ENCODE assay signal across 9 mouse cellular contexts in the genomic region with DNA sequence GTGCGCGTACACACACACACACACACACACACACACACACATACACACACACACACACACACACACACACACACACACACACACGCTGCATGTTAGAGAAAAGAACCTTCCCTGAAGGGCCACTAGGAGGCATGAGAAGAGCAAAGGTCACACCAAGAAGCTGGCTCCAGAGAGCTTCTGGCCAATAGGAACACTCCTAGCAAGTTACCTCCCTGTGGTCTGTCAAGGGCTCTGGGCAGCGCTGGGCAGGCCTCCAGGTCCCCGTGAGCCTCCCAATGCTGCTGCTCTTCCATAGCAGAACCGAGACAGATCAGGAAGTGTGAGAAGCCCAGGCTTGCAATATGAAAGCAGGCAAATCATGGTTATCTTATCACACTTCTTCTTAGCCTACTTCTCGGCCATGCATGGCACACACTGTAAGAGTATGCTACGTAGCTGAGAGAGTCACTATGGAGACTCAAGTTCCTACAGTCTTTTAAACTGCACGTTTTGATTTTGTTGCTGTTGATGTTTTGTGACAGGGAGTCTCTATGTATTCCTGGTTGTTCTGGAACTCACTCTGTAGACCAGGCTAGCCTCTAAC. TPM values are rescaled to one million over a fixed set of nuclear protein-coding genes. Genes with fewer than 3 reads are reported as not detected.
DNase-seq lines count a peak whose midpoint lies in the region; ATAC-seq and TF ChIP-seq lines count a peak whose summit lies in the region.
"Had no signal": no experiment of that assay in that cellular context is flagged by ENCODE, and none has a peak within 500 bp of the region (broad histone marks: within the 10 kb centered on the region; RNA-seq: fewer than 3 reads in every experiment).

No protein-coding gene starts in this region.

- no peak for ATAC-seq in kidney, embryonic 16.5 days (ENCODE audit: low FRiP score, low TSS enrichment)
- peak; percentile 84 for ATAC-seq in heart, embryonic 15.5 days (replicated peaks; ENCODE audit: insufficient number of reproducible peaks, insufficient read depth, low FRiP score, low read depth)
- peak; percentile 84 for ATAC-seq in liver, embryonic 11.5 days (replicated peaks; ENCODE audit: low FRiP score)
- no peak for ATAC-seq in midbrain, embryonic 16.5 days
- ATAC-seq in hindbrain, embryonic 14.5 days (ENCODE audit: low FRiP score), result no peak

- TF ChIP-seq POLR2A in small intestine, adult 2 months (IDR thresholded peaks at IDR 0.05; ENCODE audit: low read depth, low read length), result no peak

- TF ChIP-seq CTCF in small intestine, adult 2 months (IDR thresholded peaks at IDR 0.05; ENCODE audit: extremely low read depth, insufficient read length, insufficient replicate concordance, low read depth, low read length), result peak; percentile 60; the same call in 1 of the 2 replicates

- H3K27ac ChIP-seq in kidney, embryonic 16.5 days (ENCODE audit: low read length), result no peak overlapping the region
- H3K27ac ChIP-seq in heart, embryonic 15.5 days, result no peak overlapping the region
- no peak overlapping the region; the same call in 1 of the 2 replicates for H3K27ac ChIP-seq in liver, embryonic 11.5 days (ENCODE audit: low read depth, low read length)
- peak overlapping the region; percentile 35 for H3K27ac ChIP-seq in small intestine, adult 2 months (ENCODE audit: insufficient read depth, low read depth, low read length)
- H3K27ac ChIP-seq in midbrain, embryonic 16.5 days (ENCODE audit: low read length), result no peak overlapping the region
- H3K27ac ChIP-seq in hindbrain, embryonic 14.5 days, result no peak overlapping the region

- H3K4me3 ChIP-seq in kidney, embryonic 16.5 days (ENCODE audit: low read length), result no peak overlapping the region
- no peak overlapping the region for H3K4me3 ChIP-seq in heart, embryonic 15.5 days
- no peak overlapping the region for H3K4me3 ChIP-seq in liver, embryonic 11.5 days (ENCODE audit: low read depth, low read length)
- no peak overlapping the region for H3K4me3 ChIP-seq in small intestine, adult 2 months (ENCODE audit: low read depth, low read length)
- H3K4me3 ChIP-seq in midbrain, embryonic 16.5 days (ENCODE audit: low read depth, low read length), result no peak overlapping the region
- H3K4me3 ChIP-seq in hindbrain, embryonic 14.5 days (replicated peaks; ENCODE audit: low read length), result no peak overlapping the region
- H3K4me3 ChIP-seq: myocyte had no signal

- no peaks in the 10 kb centered on the region for H3K9me3 ChIP-seq in kidney, embryonic 16.5 days (ENCODE audit: low read length)
- no peaks in the 10 kb centered on the region for H3K9me3 ChIP-seq in heart, embryonic 15.5 days (replicated peaks)
- H3K9me3 ChIP-seq in liver, embryonic 11.5 days (ENCODE audit: control insufficient read depth, low read length), result no peaks in the 10 kb centered on the region
- H3K9me3 ChIP-seq in midbrain, embryonic 16.5 days (replicated peaks; ENCODE audit: control insufficient read depth, low read length, poor library complexity, severe bottlenecking), result no peaks in the 10 kb centered on the region
- no peaks in the 10 kb centered on the region for H3K9me3 ChIP-seq in hindbrain, embryonic 14.5 days (ENCODE audit: control insufficient read depth, low read length)

- H3K4me1 ChIP-seq in kidney, embryonic 16.5 days (ENCODE audit: insufficient read depth, low read length), result no peaks in the 10 kb centered on the region
- H3K4me1 ChIP-seq in heart, embryonic 15.5 days (replicated peaks), result peaks cover 5% of the 10 kb centered on the region; the same call in 1 of the 2 replicates
- H3K4me1 ChIP-seq in liver, embryonic 11.5 days (replicated peaks; ENCODE audit: control insufficient read depth, insufficient read depth, low read length), result peaks cover 15% of the 10 kb centered on the region
- peaks cover 24% of the 10 kb centered on the region for H3K4me1 ChIP-seq in small intestine, adult 2 months (ENCODE audit: control insufficient read depth, insufficient read depth, insufficient read length, low read length)
- no peaks in the 10 kb centered on the region for H3K4me1 ChIP-seq in midbrain, embryonic 16.5 days (ENCODE audit: control insufficient read depth, insufficient read depth, low read length)
- no peaks in the 10 kb centered on the region for H3K4me1 ChIP-seq in hindbrain, embryonic 14.5 days (replicated peaks; ENCODE audit: control insufficient read depth, insufficient read depth, low read length)

- no peak overlapping the region for H3K4me2 ChIP-seq in kidney, embryonic 16.5 days (replicated peaks; ENCODE audit: low read depth, low read length)
- no peak overlapping the region for H3K4me2 ChIP-seq in heart, embryonic 15.5 days
- peak overlapping the region; percentile 26 for H3K4me2 ChIP-seq in liver, embryonic 11.5 days
- no peak overlapping the region for H3K4me2 ChIP-seq in midbrain, embryonic 16.5 days (ENCODE audit: low read length)
- H3K4me2 ChIP-seq in hindbrain, embryonic 14.5 days (replicated peaks), result no peak overlapping the region

- no peaks in the 10 kb centered on the region for H3K27me3 ChIP-seq in kidney, embryonic 16.5 days (ENCODE audit: insufficient read depth, low read length)
- no peaks in the 10 kb centered on the region for H3K27me3 ChIP-seq in heart, embryonic 15.5 days
- H3K27me3 ChIP-seq in liver, embryonic 11.5 days (replicated peaks; ENCODE audit: control insufficient read depth, insufficient read depth, low read length), result no peaks in the 10 kb centered on the region
- H3K27me3 ChIP-seq in small intestine, adult 2 months (ENCODE audit: control insufficient read depth, insufficient read depth, low read length), result no peaks in the 10 kb centered on the region
- no peaks in the 10 kb centered on the region for H3K27me3 ChIP-seq in midbrain, embryonic 16.5 days (ENCODE audit: control insufficient read depth, insufficient read depth, low read depth, low read length)
- no peaks in the 10 kb centered on the region for H3K27me3 ChIP-seq in hindbrain, embryonic 14.5 days (ENCODE audit: control insufficient read depth, insufficient read depth, low read length)

- no peak overlapping the region for H3K9ac ChIP-seq in kidney, embryonic 16.5 days (replicated peaks; ENCODE audit: low read length)
- no peak overlapping the region for H3K9ac ChIP-seq in heart, embryonic 15.5 days
- no peak overlapping the region for H3K9ac ChIP-seq in liver, embryonic 11.5 days (ENCODE audit: low read depth, low read length)
- no peak overlapping the region for H3K9ac ChIP-seq in midbrain, embryonic 16.5 days (ENCODE audit: low read depth, low read length)
- H3K9ac ChIP-seq in hindbrain, embryonic 14.5 days, result no peak overlapping the region

- peak; percentile 61 for DNase-seq in kidney, adult 11 months
- DNase-seq in adrenal gland, adult 8-10 months, result peak; percentile 73
- peak; percentile 63 for DNase-seq in liver, embryonic 11.5 days (ENCODE audit: low spot score)
- no peak for DNase-seq in hindbrain, embryonic 14.5 days (ENCODE audit: low spot score)

- no peaks in the 10 kb centered on the region for H3K36me3 ChIP-seq in kidney, embryonic 16.5 days (ENCODE audit: insufficient read depth, low read length)
- H3K36me3 ChIP-seq in heart, embryonic 15.5 days, result no peaks in the 10 kb centered on the region
- no peaks in the 10 kb centered on the region for H3K36me3 ChIP-seq in liver, embryonic 11.5 days (ENCODE audit: control insufficient read depth, insufficient read depth, low read length)
- H3K36me3 ChIP-seq in small intestine, adult 2 months (ENCODE audit: control insufficient read depth, insufficient read depth, low read length), result no peaks in the 10 kb centered on the region
- no peaks in the 10 kb centered on the region for H3K36me3 ChIP-seq in midbrain, embryonic 16.5 days (ENCODE audit: control insufficient read depth, insufficient read depth, low read length)
- no peaks in the 10 kb centered on the region for H3K36me3 ChIP-seq in hindbrain, embryonic 14.5 days (replicated peaks; ENCODE audit: control insufficient read depth, insufficient read depth)

- 62% methylated on average over 9 of the region's 9 CpGs for WGBS in kidney, embryonic 16.5 days
- WGBS in heart, embryonic 15.5 days, result 32% methylated on average over 9 of the region's 9 CpGs
- 35% methylated on average over 9 of the region's 9 CpGs for WGBS in liver, embryonic 11.5 days
- WGBS in small intestine, adult 2 months, result 18% methylated on average over 9 of the region's 9 CpGs
- 59% methylated on average over 9 of the region's 9 CpGs for WGBS in midbrain, embryonic 16.5 days
- WGBS in hindbrain, embryonic 14.5 days, result 61% methylated on average over 9 of the region's 9 CpGs

RNA-seq across cellular contexts. Expression of a gene that starts 13.6 kb away (rescaled TPM):
- polyA plus RNA-seq in kidney, embryonic 16.5 days (2015; fragmentation: Nextera tagmentation; extraction: Ambion mirVana), result not detected in 2 replicates
- total RNA-seq in adrenal gland, adult 8-10 months (2022), result 10 to 100 TPM; 14.4 to 27.6 (median 16.3) TPM
- polyA plus RNA-seq in heart, embryonic 15.5 days (2015; fragmentation: Nextera tagmentation; extraction: Ambion mirVana), result 0.04 TPM in 1 of 2 replicates, not detected in the other
- 0.19 TPM in 1 of 2 replicates, not detected in the other for polyA plus RNA-seq in liver, embryonic 11.5 days (2014; fragmentation: Nextera tagmentation; extraction: Ambion mirVana)
- polyA plus RNA-seq in small intestine, adult 2 months (2012; rRNA removed), result 0.25 and 0.36 TPM in 2 replicates
- polyA plus RNA-seq in midbrain, embryonic 16.5 days (2015; fragmentation: Nextera tagmentation; extraction: Ambion mirVana), result 0.10 TPM in 1 of 2 replicates, not detected in the other
- polyA plus RNA-seq in hindbrain, embryonic 14.5 days (2014; fragmentation: Nextera tagmentation; extraction: Ambion mirVana), result 0.07 and 0.12 TPM in 2 replicates
- polyA plus RNA-seq: myocyte had no signal

Comparison
In these comparisons a context has a peak if more than half of its experiments do, and no peak if none do; other contexts are left out.
1. ATAC-seq: peak in heart, embryonic 15.5 days (single experiment) and liver, embryonic 11.5 days (single experiment); none in kidney, embryonic 16.5 days (single experiment), midbrain, embryonic 16.5 days (single experiment) and hindbrain, embryonic 14.5 days (single experiment).